Mouse (Mus musculus): ENCODE results near the gene Wdr86. TPM values are rescaled to one million over a fixed set of nuclear protein-coding genes. Genes with fewer than 3 reads are reported as not detected.
"Not testable (repeated sequence)": the region's sequence is repeated elsewhere in the genome, so short reads cannot be mapped to it uniquely, and the experiment has no call there.

The Wdr86 gene
- polyA plus RNA-seq, 1 experiment from 2014 or later = 32.4 TPM

- Histone ChIP-seq H3K9me3 (replicated peaks) (no peaks in the 10 kb centered on the region; the same call in 1 of the 2 replicates), H3K9ac (no peak overlapping the region), H3K27ac (no peak overlapping the region), H3K4me1 (peaks cover 16% of the 10 kb centered on the region), H3K27me3 (no peaks in the 10 kb centered on the region), H3K36me3 (peaks cover 98% of the 10 kb centered on the region), H3K4me3 (replicated peaks) (no peak overlapping the region), H3K4me2 (no peak overlapping the region)
- WGBS = 74% methylated on average over 2 of the region's 2 CpGs
- ATAC-seq (replicated peaks; ENCODE audit: low FRiP score) = no peak
Observed at GRCm38 (mm10) chr5:24709962-24710361, 20.6 kb downstream of the Wdr86 start.

- WGBS = 78% methylated on average over 8 of the region's 8 CpGs
- ATAC-seq (replicated peaks; ENCODE audit: low FRiP score) = no peak
- Histone ChIP-seq H3K4me1 (no peaks in the 10 kb centered on the region), H3K36me3 (peaks cover 100% of the 10 kb centered on the region), H3K9me3 (replicated peaks) (no peaks in the 10 kb centered on the region), H3K4me2 (no peak overlapping the region), H3K9ac (no peak overlapping the region), H3K27ac (no peak overlapping the region), H3K27me3 (no peaks in the 10 kb centered on the region), H3K4me3 (replicated peaks) (no peak overlapping the region)
Observed at GRCm38 (mm10) chr5:24704615-24705014, 25.9 kb downstream of the Wdr86 start.

- Histone ChIP-seq H3K9ac (no peak overlapping the region), H3K27me3 (no peaks in the 10 kb centered on the region), H3K36me3 (peaks cover 98% of the 10 kb centered on the region), H3K4me1 (no peaks in the 10 kb centered on the region), H3K9me3 (replicated peaks) (no peaks in the 10 kb centered on the region), H3K4me3 (replicated peaks) (no peak overlapping the region), H3K4me2 (no peak overlapping the region), H3K27ac (no peak overlapping the region)
- 82% methylated on average over 3 of the region's 3 CpGs for WGBS
- no peak for ATAC-seq (replicated peaks; ENCODE audit: low FRiP score)
Observed at GRCm38 (mm10) chr5:24701271-24701670, 29.3 kb downstream of the Wdr86 start.

- H3K27ac ChIP-seq = no peak overlapping the region
- no peaks in the 10 kb centered on the region for H3K9me3 ChIP-seq (replicated peaks)
- no peak overlapping the region for H3K4me2 ChIP-seq
- peaks cover 98% of the 10 kb centered on the region for H3K36me3 ChIP-seq
- no peak overlapping the region for H3K9ac ChIP-seq
- H3K27me3 ChIP-seq = no peaks in the 10 kb centered on the region
- H3K4me1 ChIP-seq = no peaks in the 10 kb centered on the region
- no peak overlapping the region for H3K4me3 ChIP-seq (replicated peaks)
- no peak for ATAC-seq (replicated peaks; ENCODE audit: low FRiP score)
- WGBS = 77% methylated on average over 3 of the region's 3 CpGs
Observed at GRCm38 (mm10) chr5:24696704-24697103, 33.8 kb downstream of the Wdr86 start.

- no peak overlapping the region for H3K4me3 ChIP-seq (replicated peaks)
- H3K27me3 ChIP-seq = no peaks in the 10 kb centered on the region
- 80% methylated on average over 1 of the region's 1 CpGs for WGBS
- peaks cover 44% of the 10 kb centered on the region for H3K36me3 ChIP-seq
- H3K9ac ChIP-seq = 0 out of 2 replicates have a peak overlapping the region, but pooled peaks have one; percentile 23
- no peak overlapping the region for H3K4me2 ChIP-seq
- no peak overlapping the region for H3K27ac ChIP-seq
- no peak for ATAC-seq (replicated peaks; ENCODE audit: low FRiP score)
- H3K4me1 ChIP-seq = peaks cover 17% of the 10 kb centered on the region
- no peaks in the 10 kb centered on the region for H3K9me3 ChIP-seq (replicated peaks)
Observed at GRCm38 (mm10) chr5:24687696-24688095, 42.8 kb downstream of the Wdr86 start.

- Histone ChIP-seq H3K4me3 (replicated peaks) (peak overlapping the region; percentile 98), H3K4me2 (peak overlapping the region; percentile 73), H3K4me1 (peaks cover 17% of the 10 kb centered on the region), H3K36me3 (peaks cover 36% of the 10 kb centered on the region), H3K9ac (peak overlapping the region; percentile 85)
- H3K27ac ChIP-seq; H3K9me3 ChIP-seq (replicated peaks); ATAC-seq (replicated peaks; ENCODE audit: low FRiP score); H3K27me3 ChIP-seq: not testable (repeated sequence)
- 78% methylated on average over 16 of the region's 16 CpGs for WGBS
Observed at GRCm38 (mm10) chr5:24686671-24687420, 43.7 kb downstream of the Wdr86 start.

GRCm38 (mm10) chr5:24686176-24686575, 44.4 kb downstream of the Wdr86 start:
- peaks cover 17% of the 10 kb centered on the region for H3K4me1 ChIP-seq
- no peaks in the 10 kb centered on the region for H3K9me3 ChIP-seq (replicated peaks)
- WGBS = under 1% methylated on average over 15 of the region's 15 CpGs
- peak overlapping the region; percentile 99 for H3K27ac ChIP-seq
- H3K27me3 ChIP-seq = no peaks in the 10 kb centered on the region
- H3K4me3 ChIP-seq (replicated peaks) = peak overlapping the region; percentile 98
- peak; percentile 1; the same call in 1 of the 2 replicates for ATAC-seq (replicated peaks; ENCODE audit: low FRiP score)
- H3K9ac ChIP-seq = peak overlapping the region; percentile 85
- peak overlapping the region; percentile 73 for H3K4me2 ChIP-seq
- peaks cover 29% of the 10 kb centered on the region for H3K36me3 ChIP-seq

- Histone ChIP-seq H3K27me3 (no peaks in the 10 kb centered on the region), H3K36me3 (peaks cover 22% of the 10 kb centered on the region), H3K4me3 (replicated peaks) (peak within 1 kb of the TSS; percentile 98), H3K27ac (peak within 1 kb of the TSS; percentile 99), H3K4me2 (peak within 1 kb of the TSS; percentile 73), H3K4me1 (peaks cover 17% of the 10 kb centered on the region), H3K9ac (peak within 1 kb of the TSS; percentile 85), H3K9me3 (replicated peaks) (no peaks in the 10 kb centered on the region)
- under 1% methylated on average over 53 of the region's 53 CpGs for WGBS
- peak; percentile 98 for ATAC-seq (replicated peaks; ENCODE audit: low FRiP score)
Observed at GRCm38 (mm10) chr5:24685366-24686093, 45.0 kb downstream of the Wdr86 start, which contains the start of gene Nub1. TSS of gene Nub1 (plus strand) at chr5:24685532.

GRCm38 (mm10) chr5:24684578-24685365, 45.8 kb downstream of the Wdr86 start:
- peak; percentile 46 for ATAC-seq (replicated peaks; ENCODE audit: low FRiP score)
- peak overlapping the region; percentile 98 for H3K4me3 ChIP-seq (replicated peaks)
- no peaks in the 10 kb centered on the region for H3K27me3 ChIP-seq
- H3K4me1 ChIP-seq = peaks cover 17% of the 10 kb centered on the region
- WGBS = 35% methylated on average over 16 of the region's 16 CpGs
- H3K9me3 ChIP-seq (replicated peaks) = no peaks in the 10 kb centered on the region
- peak overlapping the region; percentile 59 for H3K9ac ChIP-seq
- peak overlapping the region; percentile 99 for H3K27ac ChIP-seq
- peak overlapping the region; percentile 73 for H3K4me2 ChIP-seq
- peaks cover 15% of the 10 kb centered on the region for H3K36me3 ChIP-seq

- H3K27ac ChIP-seq = no peak overlapping the region
- no peaks in the 10 kb centered on the region for H3K9me3 ChIP-seq (replicated peaks)
- WGBS = 46% methylated on average over 1 of the region's 1 CpGs
- H3K4me1 ChIP-seq = peaks cover 7% of the 10 kb centered on the region
- H3K9ac ChIP-seq = no peak overlapping the region
- no peak overlapping the region for H3K4me3 ChIP-seq (replicated peaks)
- H3K27me3 ChIP-seq = no peaks in the 10 kb centered on the region
- H3K4me2 ChIP-seq = no peak overlapping the region
- no peaks in the 10 kb centered on the region for H3K36me3 ChIP-seq
- no peak for ATAC-seq (replicated peaks; ENCODE audit: low FRiP score)
Observed at GRCm38 (mm10) chr5:24681436-24681835, 49.1 kb downstream of the Wdr86 start.

- Histone ChIP-seq H3K4me1 (no peaks in the 10 kb centered on the region), H3K4me3 (replicated peaks) (no peak overlapping the region), H3K27ac (no peak overlapping the region), H3K36me3 (no peaks in the 10 kb centered on the region), H3K9ac (no peak overlapping the region), H3K9me3 (replicated peaks) (no peaks in the 10 kb centered on the region), H3K4me2 (no peak overlapping the region), H3K27me3 (0 out of 2 replicates have a peak, but pooled peaks cover 2% of the 10 kb centered on the region)
- peak; percentile 58; the same call in 1 of the 2 replicates for ATAC-seq (replicated peaks; ENCODE audit: low FRiP score)
- 27% methylated on average over 4 of the region's 4 CpGs for WGBS
Observed at GRCm38 (mm10) chr5:24674238-24674637, 56.3 kb downstream of the Wdr86 start.

All from kidney, embryonic 15.5 days (tissue).